Mouse (Mus musculus): ENCODE measurements around the gene Dnajb1. TPM values are rescaled to one million over a fixed set of nuclear protein-coding genes. Genes with fewer than 3 reads are reported as not detected.
A peak's percentile ranks its signal among the peaks of the same experiment; 100 is the strongest.

Gene Dnajb1
- polyA plus RNA-seq, 1 experiment from 2014 or later = 69.0 TPM

DNA sequence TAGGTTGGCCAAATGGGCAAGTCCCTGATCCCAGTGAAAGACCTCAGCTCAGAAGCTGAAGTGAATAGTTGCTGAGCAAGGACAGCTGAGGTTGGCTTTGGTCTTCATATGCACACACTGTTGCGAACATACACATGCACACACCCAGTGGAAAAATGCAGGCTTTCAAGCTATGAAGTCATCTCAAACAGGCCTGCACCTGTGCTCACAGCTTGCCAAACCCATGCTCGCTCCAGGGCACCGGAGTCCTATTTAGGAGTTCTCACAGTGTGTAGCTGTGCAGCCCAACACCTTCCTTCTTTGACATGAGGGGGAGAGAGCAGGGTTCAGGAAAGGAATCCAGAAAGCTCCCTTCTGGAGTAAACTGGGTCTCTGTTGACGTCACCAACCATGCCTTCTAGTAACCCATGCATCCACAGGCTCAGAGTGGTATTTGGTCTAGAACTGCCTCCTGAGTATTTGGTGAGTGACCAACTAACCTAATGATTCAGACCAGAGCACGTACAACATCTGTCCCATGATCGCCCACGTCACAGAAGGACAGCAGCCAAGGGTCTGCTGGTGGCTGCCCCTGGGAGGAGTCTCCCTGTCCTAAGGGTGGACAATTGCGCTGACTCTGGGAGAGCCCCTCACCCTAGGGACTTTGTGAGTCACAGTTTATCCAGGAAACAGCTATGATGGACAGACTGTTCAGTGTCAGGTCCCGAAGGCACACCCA lies 11.7 kb downstream of the Dnajb1 start:
- H3K9ac ChIP-seq = no peak overlapping the region
- ATAC-seq (ENCODE audit: insufficient number of reproducible peaks, insufficient read depth, low FRiP score, low TSS enrichment) = no peak
- no peak overlapping the region for H3K4me3 ChIP-seq

GRCm38 (mm10) chr8:83621691-83622388 lies 13.8 kb downstream of the Dnajb1 start:
- Histone ChIP-seq H3K36me3 (no peaks in the 10 kb centered on the region), H3K27ac (no peak overlapping the region)
- no peak; the same call in 1 of the 2 replicates for ATAC-seq (ENCODE audit: insufficient number of reproducible peaks, insufficient read depth, low FRiP score, low TSS enrichment)

More for the DNA sequence above, 11.7 kb downstream of the Dnajb1 start:
- no peak overlapping the region for H3K27ac ChIP-seq
- no peaks in the 10 kb centered on the region for H3K9me3 ChIP-seq
- H3K4me2 ChIP-seq (replicated peaks) = no peak overlapping the region
- H3K4me1 ChIP-seq = no peaks in the 10 kb centered on the region
- no peaks in the 10 kb centered on the region for H3K36me3 ChIP-seq
- no peaks in the 10 kb centered on the region for H3K27me3 ChIP-seq
- WGBS = 85% methylated on average over 9 of the region's 9 CpGs

GRCm38 (mm10) chr8:83622389-83622989 lies 14.5 kb downstream of the Dnajb1 start:
- Histone ChIP-seq H3K9ac (peak overlapping the region; percentile 48; the same call in 1 of the 2 replicates), H3K4me3 (peak overlapping the region; percentile 35), H3K9me3 (no peaks in the 10 kb centered on the region), H3K27ac (no peak overlapping the region), H3K4me1 (no peaks in the 10 kb centered on the region), H3K27me3 (no peaks in the 10 kb centered on the region), H3K36me3 (no peaks in the 10 kb centered on the region), H3K4me2 (replicated peaks) (peak overlapping the region; percentile 74)
- WGBS = 10% methylated on average over 23 of the region's 23 CpGs
- ATAC-seq (ENCODE audit: insufficient number of reproducible peaks, insufficient read depth, low FRiP score, low TSS enrichment) = peak; percentile 88

More at GRCm38 (mm10) chr8:83621691-83622388, 13.8 kb downstream of the Dnajb1 start:
- H3K4me3 ChIP-seq = peak overlapping the region; percentile 35
- no peaks in the 10 kb centered on the region for H3K9me3 ChIP-seq
- peak overlapping the region; percentile 74 for H3K4me2 ChIP-seq (replicated peaks)
- no peaks in the 10 kb centered on the region for H3K27me3 ChIP-seq
- WGBS = 55% methylated on average over 15 of the region's 15 CpGs
- peak overlapping the region; percentile 48; the same call in 1 of the 2 replicates for H3K9ac ChIP-seq
- H3K4me1 ChIP-seq = no peaks in the 10 kb centered on the region

DNA sequence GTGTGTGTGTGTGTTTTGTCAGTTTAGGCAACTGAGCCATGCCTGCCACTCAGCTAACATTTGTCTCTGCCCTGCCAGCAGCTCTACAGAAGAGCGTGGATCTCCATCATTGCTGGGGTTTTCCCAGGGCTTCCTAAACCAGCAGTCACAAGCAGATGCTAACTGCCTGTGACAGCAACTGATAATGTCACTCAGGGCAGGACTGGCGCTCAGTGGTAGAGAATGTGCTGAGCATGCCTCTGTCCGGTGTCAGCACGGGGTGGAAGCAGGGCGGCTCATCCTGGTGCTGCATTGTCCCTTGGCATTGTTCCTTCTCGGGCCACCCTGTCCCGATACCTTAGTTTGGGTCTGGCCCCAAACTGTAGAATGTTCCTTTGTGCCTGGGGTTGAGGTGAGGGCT lies 15.6 kb downstream of the Dnajb1 start:
- H3K4me2 ChIP-seq (replicated peaks) = no peak overlapping the region
- H3K9me3 ChIP-seq = no peaks in the 10 kb centered on the region
- no peaks in the 10 kb centered on the region for H3K4me1 ChIP-seq
- H3K4me3 ChIP-seq = no peak overlapping the region
- no peaks in the 10 kb centered on the region for H3K36me3 ChIP-seq
- no peaks in the 10 kb centered on the region for H3K27me3 ChIP-seq
- no peak overlapping the region for H3K9ac ChIP-seq
- 92% methylated on average over 7 of the region's 7 CpGs for WGBS
- ATAC-seq (ENCODE audit: insufficient number of reproducible peaks, insufficient read depth, low FRiP score, low TSS enrichment) = no peak
- no peak overlapping the region for H3K27ac ChIP-seq

DNA sequence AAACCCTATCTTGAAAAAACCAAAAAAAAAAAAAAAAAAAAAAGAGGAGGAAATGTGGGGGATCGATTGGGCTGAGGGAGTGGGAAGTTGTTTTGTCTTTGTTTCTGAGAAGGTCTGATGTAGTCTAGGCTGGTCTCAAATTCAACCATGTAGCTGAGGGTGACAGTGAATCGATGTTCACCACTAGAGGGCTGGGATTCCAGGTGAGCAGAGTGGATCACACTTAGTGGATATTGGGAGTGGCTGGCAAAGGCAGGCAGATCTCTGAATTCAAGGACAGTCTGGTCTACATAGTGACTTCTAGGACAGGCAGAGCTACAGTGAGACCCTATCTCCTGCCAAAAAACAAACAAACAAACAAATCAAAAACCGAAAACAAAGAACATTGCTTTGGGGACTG lies 16.7 kb downstream of the Dnajb1 start:
- no peak overlapping the region for H3K4me2 ChIP-seq (replicated peaks)
- ATAC-seq (ENCODE audit: insufficient number of reproducible peaks, insufficient read depth, low FRiP score, low TSS enrichment) = no peak
- no peak overlapping the region for H3K9ac ChIP-seq
- no peaks in the 10 kb centered on the region for H3K27me3 ChIP-seq
- no peaks in the 10 kb centered on the region for H3K9me3 ChIP-seq
- no peaks in the 10 kb centered on the region for H3K4me1 ChIP-seq
- WGBS = 44% methylated on average over 3 of the region's 3 CpGs
- no peak overlapping the region for H3K4me3 ChIP-seq
- H3K36me3 ChIP-seq = no peaks in the 10 kb centered on the region
- H3K27ac ChIP-seq = no peak overlapping the region

GRCm38 (mm10) chr8:83625676-83626299 lies 17.8 kb downstream of the Dnajb1 start:
- ATAC-seq (ENCODE audit: insufficient number of reproducible peaks, insufficient read depth, low FRiP score, low TSS enrichment) = no peak
- no peaks in the 10 kb centered on the region for H3K4me1 ChIP-seq
- WGBS = 85% methylated on average over 6 of the region's 6 CpGs
- H3K9ac ChIP-seq = no peak overlapping the region
- H3K27me3 ChIP-seq = no peaks in the 10 kb centered on the region
- no peak overlapping the region for H3K4me3 ChIP-seq
- H3K36me3 ChIP-seq = no peaks in the 10 kb centered on the region
- H3K9me3 ChIP-seq = no peaks in the 10 kb centered on the region
- H3K4me2 ChIP-seq (replicated peaks) = no peak overlapping the region
- H3K27ac ChIP-seq = no peak overlapping the region

GRCm38 (mm10) chr8:83632083-83632707 lies 24.2 kb downstream of the Dnajb1 start:
- no peak overlapping the region for H3K4me3 ChIP-seq
- 0 out of 2 replicates have a peak, but pooled peaks cover 3% of the 10 kb centered on the region for H3K9me3 ChIP-seq
- H3K27ac ChIP-seq = no peak overlapping the region
- H3K27me3 ChIP-seq = no peaks in the 10 kb centered on the region
- H3K4me1 ChIP-seq = no peaks in the 10 kb centered on the region
- no peak overlapping the region for H3K4me2 ChIP-seq (replicated peaks)
- H3K36me3 ChIP-seq = no peaks in the 10 kb centered on the region
- WGBS = 81% methylated on average over 7 of the region's 7 CpGs
- H3K9ac ChIP-seq = no peak overlapping the region
- ATAC-seq (ENCODE audit: insufficient number of reproducible peaks, insufficient read depth, low FRiP score, low TSS enrichment) = no peak

- ATAC-seq (ENCODE audit: insufficient number of reproducible peaks, insufficient read depth, low FRiP score, low TSS enrichment) = no peak
- 71% methylated on average over 4 of the region's 4 CpGs for WGBS
- H3K4me1 ChIP-seq = no peaks in the 10 kb centered on the region
- H3K4me2 ChIP-seq (replicated peaks) = no peak overlapping the region
- no peak overlapping the region for H3K27ac ChIP-seq
- H3K9ac ChIP-seq = no peak overlapping the region
- 0 out of 2 replicates have a peak, but pooled peaks cover 3% of the 10 kb centered on the region for H3K9me3 ChIP-seq
- H3K36me3 ChIP-seq = no peaks in the 10 kb centered on the region
- H3K27me3 ChIP-seq = no peaks in the 10 kb centered on the region
- no peak overlapping the region for H3K4me3 ChIP-seq
Observed at GRCm38 (mm10) chr8:83638856-83639255, 30.9 kb downstream of the Dnajb1 start.

DNA sequence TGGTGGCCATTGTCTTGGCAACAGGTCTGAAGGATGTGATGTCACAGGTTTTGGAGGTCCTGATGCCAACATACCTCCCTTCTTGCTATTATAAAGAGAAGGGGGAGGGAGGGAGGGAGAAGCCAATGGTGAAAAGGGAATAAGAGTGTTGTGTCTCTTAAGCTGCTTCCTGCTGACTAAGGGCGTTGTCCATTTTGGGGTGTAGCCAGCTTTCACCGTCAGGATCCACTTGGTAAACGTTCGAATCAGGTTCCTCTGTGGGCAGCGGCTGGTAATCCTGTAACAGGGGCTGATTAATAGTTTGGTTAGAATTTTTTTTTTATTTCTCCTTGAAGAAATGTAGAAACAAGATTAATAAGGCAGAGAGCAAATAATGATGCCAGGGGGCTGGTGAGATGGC lies 31.7 kb downstream of the Dnajb1 start:
- Histone ChIP-seq H3K4me3 (no peak overlapping the region), H3K4me2 (replicated peaks) (no peak overlapping the region), H3K27me3 (no peaks in the 10 kb centered on the region), H3K27ac (no peak overlapping the region), H3K9me3 (0 out of 2 replicates have a peak, but pooled peaks cover 3% of the 10 kb centered on the region), H3K9ac (no peak overlapping the region), H3K36me3 (no peaks in the 10 kb centered on the region), H3K4me1 (no peaks in the 10 kb centered on the region)
- no peak for ATAC-seq (ENCODE audit: insufficient number of reproducible peaks, insufficient read depth, low FRiP score, low TSS enrichment)
- 81% methylated on average over 5 of the region's 5 CpGs for WGBS

- Histone ChIP-seq H3K9ac (no peak overlapping the region), H3K36me3 (no peaks in the 10 kb centered on the region), H3K4me2 (replicated peaks) (no peak overlapping the region), H3K4me1 (peaks cover 5% of the 10 kb centered on the region; the same call in 1 of the 2 replicates), H3K9me3 (no peaks in the 10 kb centered on the region), H3K27me3 (no peaks in the 10 kb centered on the region), H3K4me3 (no peak overlapping the region), H3K27ac (no peak overlapping the region)
- no peak for ATAC-seq (ENCODE audit: insufficient number of reproducible peaks, insufficient read depth, low FRiP score, low TSS enrichment)
- 92% methylated on average over 11 of the region's 11 CpGs for WGBS
Observed at GRCm38 (mm10) chr8:83647511-83647910, 39.5 kb downstream of the Dnajb1 start.

DNA sequence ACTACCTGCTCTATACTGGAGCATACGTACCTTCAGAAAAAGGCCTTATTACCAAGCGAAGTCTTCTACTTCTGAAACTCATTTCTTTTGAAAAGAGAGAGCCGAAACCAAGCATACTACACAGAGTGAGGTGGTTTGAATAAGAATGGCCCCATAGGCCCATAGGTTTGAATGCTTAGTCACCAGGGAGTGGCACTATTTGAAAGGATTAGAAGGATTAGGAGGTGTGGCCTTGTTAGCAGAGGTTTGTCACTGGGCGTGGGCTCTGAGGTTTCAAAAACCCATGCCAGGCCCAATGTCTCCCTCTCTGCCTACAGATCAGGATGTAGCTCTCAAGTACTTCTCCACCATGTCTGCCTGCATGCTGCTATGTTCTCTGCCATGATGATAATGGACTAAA lies 40.0 kb downstream of the Dnajb1 start:
- Histone ChIP-seq H3K9me3 (no peaks in the 10 kb centered on the region), H3K4me3 (no peak overlapping the region), H3K4me1 (peaks cover 5% of the 10 kb centered on the region), H3K36me3 (no peaks in the 10 kb centered on the region), H3K4me2 (replicated peaks) (no peak overlapping the region), H3K9ac (no peak overlapping the region), H3K27ac (no peak overlapping the region), H3K27me3 (no peaks in the 10 kb centered on the region)
- ATAC-seq (ENCODE audit: insufficient number of reproducible peaks, insufficient read depth, low FRiP score, low TSS enrichment) = no peak
- WGBS = 92% methylated on average over 4 of the region's 4 CpGs
